Mouse (Mus musculus) hindbrain, embryonic 15.5 days (tissue): Measurements from ENCODE around the gene Atp2c1. TPM values are rescaled to one million over a fixed set of nuclear protein-coding genes. Genes with fewer than 3 reads are reported as not detected.

Source experiments
- ATAC-seq: fragments of 200-750 bp; cut with Nextera tagmentation; 2 replicates; pipeline ENCODE4 v1.8.0; 2017; ENCODE audit warnings: low read depth, moderate number of reproducible peaks, moderate TSS enrichment; ENCODE audit not compliant: low FRiP score
- H3K27ac ChIP-seq: fragments of 300-500 bp; sonication (generic); replicated peaks from 2 replicates; pipeline ENCODE4 v1.5.1; 2015; ENCODE audit warnings: mild to moderate bottlenecking, inconsistent platforms
- H3K27me3 ChIP-seq: fragments of 300-500 bp; sonication (generic); 2 replicates; pipeline ENCODE4 v1.6.1; 2015; ENCODE audit warnings: control low read depth, inconsistent platforms
- H3K36me3 ChIP-seq: fragments of 300-500 bp; sonication (generic); 2 replicates; pipeline ENCODE4 v1.6.1; 2015; ENCODE audit warnings: control low read depth, inconsistent platforms
- H3K4me1 ChIP-seq: fragments of 300-500 bp; sonication (generic); replicated peaks from 2 replicates; pipeline ENCODE4 v1.6.1; 2015; ENCODE audit warnings: control low read depth, inconsistent platforms
- H3K4me2 ChIP-seq: fragments of 300-500 bp; sonication (generic); 2 replicates; pipeline ENCODE4 v1.6.1; 2015; ENCODE audit warnings: moderate library complexity, mild to moderate bottlenecking, inconsistent platforms
- H3K4me3 ChIP-seq: fragments of 300-500 bp; sonication (generic); 2 replicates; pipeline ENCODE4 v1.5.1; 2015; ENCODE audit warnings: mild to moderate bottlenecking, inconsistent platforms
- H3K9ac ChIP-seq: fragments of 300-500 bp; sonication (generic); 2 replicates; pipeline ENCODE4 v1.6.1; 2015; ENCODE audit warnings: inconsistent platforms
- H3K9me3 ChIP-seq: fragments of 300-500 bp; sonication (generic); 2 replicates; pipeline ENCODE4 v1.6.1; 2016; ENCODE audit warnings: control low read depth, inconsistent platforms
- WGBS: fragments of 180-500 bp; shearing (Covaris S2); methylation state at CpG from one replicate; pipeline ENCODE4 v1.1.7; 2015; 5-methylcytosine and 5-hydroxymethylcytosine counted together
- polyA plus RNA-seq: library from polyadenylated mRNA; unstranded; fragments of >200 nt; fragmentation: Nextera tagmentation; extraction: Ambion mirVana; gene quantifications from 2 replicates; pipeline ENCODE4 v1.2.1, GENCODE M21; 2015

Atp2c1 gene
- polyA plus RNA-seq, 1 experiment from 2014 or later = 98.8 TPM

DNA sequence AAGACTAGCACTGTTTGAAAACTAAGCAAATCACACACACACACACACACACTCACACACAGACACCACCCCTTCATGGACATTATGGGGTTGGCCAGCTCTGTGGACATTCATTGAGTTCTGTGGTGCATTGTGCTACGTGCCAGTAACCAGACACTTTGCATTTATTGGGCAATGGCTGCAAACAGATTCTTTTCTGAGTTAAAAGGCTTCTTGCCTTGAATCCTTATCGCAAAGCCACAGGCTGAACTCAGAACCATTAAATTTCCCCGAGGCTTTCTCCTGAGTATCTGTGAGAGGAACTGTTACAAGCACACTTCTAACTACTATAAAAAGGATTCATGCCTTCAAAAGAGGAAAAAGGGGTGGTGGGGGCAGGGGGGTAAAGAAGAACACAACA, 5.1 kb downstream of the Atp2c1 start:
- Histone ChIP-seq H3K27me3 (no peaks in the 10 kb centered on the region), H3K4me3 (no peak overlapping the region), H3K36me3 (no peaks in the 10 kb centered on the region), H3K4me1 (peaks cover 29% of the 10 kb centered on the region), H3K9ac (no peak overlapping the region), H3K27ac (no peak overlapping the region), H3K9me3 (no peaks in the 10 kb centered on the region), H3K4me2 (no peak overlapping the region)
- 43% methylated on average over 3 of the region's 3 CpGs for WGBS
- no peak for ATAC-seq

DNA sequence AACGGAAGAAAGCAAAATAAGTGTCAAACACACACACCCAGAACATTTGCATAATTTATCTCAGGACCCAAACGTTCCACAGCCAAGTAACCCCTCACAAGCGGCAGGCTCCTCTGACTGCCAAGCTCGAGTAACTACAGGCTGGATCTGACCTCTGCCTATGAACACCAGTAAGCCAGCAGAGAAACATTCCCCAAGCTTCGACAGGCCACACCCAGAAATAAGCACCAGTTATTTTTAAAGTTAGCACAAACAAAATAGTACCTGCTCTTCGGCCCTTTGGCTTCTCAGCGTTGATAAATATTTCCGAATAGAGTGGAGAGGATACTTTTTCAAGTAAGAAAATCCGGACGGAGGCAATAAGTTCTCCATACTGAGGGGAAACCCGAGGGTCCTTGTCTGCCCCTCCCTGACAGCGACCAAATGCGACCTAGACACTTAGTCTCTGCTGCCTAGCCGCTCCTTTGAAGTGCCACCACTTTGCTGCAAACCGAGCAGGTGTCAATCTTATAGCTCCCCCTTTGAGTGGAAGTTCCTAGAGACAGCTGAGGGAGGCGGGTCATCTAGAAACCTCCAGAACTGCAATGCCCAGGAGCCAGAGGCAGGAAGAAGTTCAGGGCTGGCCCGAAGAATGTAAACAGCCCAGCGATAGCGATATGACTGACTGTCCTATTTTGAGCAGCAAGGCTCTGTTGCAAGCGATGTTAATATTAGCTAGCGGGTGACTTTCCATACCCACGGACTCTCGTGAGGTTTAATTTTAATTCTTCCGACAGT, 6.2 kb downstream of the Atp2c1 start:
- H3K9me3 ChIP-seq = no peaks in the 10 kb centered on the region
- no peak overlapping the region for H3K27ac ChIP-seq
- H3K36me3 ChIP-seq = no peaks in the 10 kb centered on the region
- no peak overlapping the region for H3K9ac ChIP-seq
- no peak for ATAC-seq
- WGBS = 58% methylated on average over 24 of the region's 24 CpGs
- H3K4me3 ChIP-seq = no peak overlapping the region
- H3K4me1 ChIP-seq = peaks cover 29% of the 10 kb centered on the region
- no peak overlapping the region for H3K4me2 ChIP-seq
- no peaks in the 10 kb centered on the region for H3K27me3 ChIP-seq

DNA sequence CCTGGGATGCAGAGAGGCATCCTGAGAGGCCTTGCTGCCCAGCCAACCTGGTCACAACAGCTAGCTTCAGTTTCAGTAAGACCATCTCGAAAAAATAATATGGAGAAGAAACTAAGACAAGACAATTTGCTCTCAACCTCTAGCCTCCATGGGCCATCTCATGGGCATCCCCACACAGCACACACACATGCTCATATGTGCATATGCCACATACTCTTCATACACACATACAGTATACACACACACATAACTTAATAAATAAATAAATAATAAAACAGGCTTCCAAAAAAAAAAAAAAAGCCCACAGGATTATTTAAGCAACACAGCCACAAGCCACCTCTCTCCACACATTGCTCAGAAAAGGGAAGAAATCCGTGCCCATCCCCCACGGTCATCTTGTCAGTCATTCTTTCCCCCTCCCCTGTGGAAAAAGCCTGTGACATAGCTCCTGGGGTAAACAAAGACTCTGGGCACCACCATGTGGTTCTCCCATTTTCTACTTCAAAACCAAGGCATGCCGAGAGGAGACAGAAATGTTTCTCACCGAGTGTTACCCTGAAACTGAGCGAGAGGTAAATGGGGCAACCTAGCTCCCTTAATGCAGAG, 7.7 kb downstream of the Atp2c1 start:
- Histone ChIP-seq H3K27ac (no peak overlapping the region), H3K27me3 (no peaks in the 10 kb centered on the region), H3K4me2 (no peak overlapping the region), H3K4me1 (peaks cover 22% of the 10 kb centered on the region), H3K9ac (no peak overlapping the region), H3K4me3 (no peak overlapping the region), H3K36me3 (no peaks in the 10 kb centered on the region), H3K9me3 (no peaks in the 10 kb centered on the region)
- ATAC-seq = no peak
- WGBS = 39% methylated on average over 6 of the region's 6 CpGs

DNA sequence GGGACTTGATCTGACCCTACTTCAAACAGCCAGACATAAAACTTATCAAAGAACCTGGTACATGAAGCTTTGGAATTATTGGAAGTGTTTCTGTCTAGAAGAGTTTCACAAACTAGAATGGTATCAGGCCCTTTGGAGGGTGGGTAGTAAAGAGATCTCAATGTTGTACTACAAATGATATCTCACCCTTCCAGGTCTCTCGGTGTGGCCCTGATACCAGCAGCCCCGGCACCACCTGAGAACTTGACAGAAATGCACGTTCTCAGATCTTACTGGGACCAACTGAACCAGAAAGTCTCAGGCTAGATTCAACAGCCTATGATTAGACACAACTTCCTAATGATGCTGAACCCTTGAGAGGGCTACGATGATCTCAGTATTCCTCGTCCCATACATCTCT, 23.4 kb downstream of the Atp2c1 start:
- no peaks in the 10 kb centered on the region for H3K27me3 ChIP-seq
- WGBS = 92% methylated on average over 5 of the region's 5 CpGs
- no peaks in the 10 kb centered on the region for H3K4me1 ChIP-seq
- H3K9ac ChIP-seq = no peak overlapping the region
- no peak overlapping the region for H3K4me2 ChIP-seq
- no peak for ATAC-seq
- H3K36me3 ChIP-seq = no peaks in the 10 kb centered on the region
- H3K27ac ChIP-seq = no peak overlapping the region
- no peak overlapping the region for H3K4me3 ChIP-seq
- no peaks in the 10 kb centered on the region for H3K9me3 ChIP-seq

DNA sequence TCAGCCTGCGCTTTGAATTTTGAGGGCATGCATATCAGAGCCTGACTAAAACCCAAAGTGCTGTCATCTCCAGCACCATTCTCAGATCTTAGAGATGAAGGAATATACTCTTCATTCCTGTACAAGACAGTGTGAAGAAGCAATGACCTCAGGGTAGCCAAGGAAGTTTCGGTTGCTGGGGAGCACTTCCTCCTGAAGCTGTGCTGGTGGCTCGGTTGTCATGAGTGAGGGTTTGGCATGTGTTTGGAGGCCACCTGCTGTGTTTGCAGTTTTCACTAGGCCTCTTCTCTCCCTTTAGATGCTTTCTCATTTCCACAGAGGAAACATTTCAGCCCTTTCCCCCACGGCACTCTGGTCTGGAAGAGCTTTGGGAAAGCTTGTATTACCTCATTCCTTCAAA, 24.7 kb downstream of the Atp2c1 start:
- no peak overlapping the region for H3K27ac ChIP-seq
- 36% methylated on average over 4 of the region's 4 CpGs for WGBS
- no peaks in the 10 kb centered on the region for H3K4me1 ChIP-seq
- no peaks in the 10 kb centered on the region for H3K9me3 ChIP-seq
- ATAC-seq = no peak
- H3K9ac ChIP-seq = no peak overlapping the region
- H3K36me3 ChIP-seq = no peaks in the 10 kb centered on the region
- H3K4me2 ChIP-seq = no peak overlapping the region
- H3K27me3 ChIP-seq = no peaks in the 10 kb centered on the region
- H3K4me3 ChIP-seq = no peak overlapping the region

DNA sequence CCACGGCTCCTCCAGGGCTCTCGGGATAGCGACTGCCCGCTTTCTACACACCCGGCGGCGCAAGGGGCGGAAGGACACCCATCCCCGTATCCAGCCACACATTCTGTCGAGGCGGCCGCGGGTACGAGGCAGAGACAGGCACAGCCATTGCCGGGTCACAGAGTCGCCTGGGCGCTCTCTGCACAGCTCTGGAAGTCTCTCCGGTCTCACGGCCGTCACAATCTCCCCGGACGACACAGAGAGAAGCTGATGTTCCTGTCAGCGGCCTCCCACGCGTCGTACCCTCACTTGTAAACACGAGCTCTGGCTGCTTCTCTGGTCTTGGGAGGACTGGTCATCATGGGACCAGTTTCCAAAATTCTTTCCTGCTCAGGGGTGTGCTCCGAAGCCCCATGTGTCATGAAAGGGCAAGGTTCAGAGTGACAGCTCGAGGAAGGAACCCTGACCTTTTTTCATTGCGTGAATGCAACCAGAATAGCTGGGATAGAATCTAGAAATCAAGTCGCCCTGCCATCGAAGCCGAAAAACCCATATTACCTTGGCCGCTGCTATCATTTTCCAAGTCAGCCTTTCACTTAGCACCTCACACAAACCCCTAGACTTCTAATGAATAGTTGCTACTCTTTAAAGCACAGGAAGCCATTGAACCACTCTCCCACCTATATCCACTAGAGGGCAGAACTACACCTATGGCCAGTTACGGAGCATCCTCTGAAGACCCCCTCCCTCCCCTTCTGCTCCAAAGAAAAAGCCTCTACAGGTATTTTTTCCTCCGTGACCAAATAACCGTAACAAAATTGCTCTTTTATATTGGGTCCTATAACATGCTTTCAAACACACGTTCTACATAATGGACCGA, 31.6 kb downstream of the Atp2c1 start:
- H3K9ac ChIP-seq = peak overlapping the region; percentile 97
- H3K4me2 ChIP-seq = peak overlapping the region; percentile 97
- no peaks in the 10 kb centered on the region for H3K9me3 ChIP-seq
- under 1% methylated on average over 39 of the region's 39 CpGs for WGBS
- peak overlapping the region; percentile 97 for H3K4me3 ChIP-seq
- peak overlapping the region; percentile 97 for H3K27ac ChIP-seq
- no peaks in the 10 kb centered on the region for H3K36me3 ChIP-seq
- peak; percentile 73; the same call in 1 of the 2 replicates for ATAC-seq
- no peaks in the 10 kb centered on the region for H3K27me3 ChIP-seq
- peaks cover 32% of the 10 kb centered on the region for H3K4me1 ChIP-seq

DNA sequence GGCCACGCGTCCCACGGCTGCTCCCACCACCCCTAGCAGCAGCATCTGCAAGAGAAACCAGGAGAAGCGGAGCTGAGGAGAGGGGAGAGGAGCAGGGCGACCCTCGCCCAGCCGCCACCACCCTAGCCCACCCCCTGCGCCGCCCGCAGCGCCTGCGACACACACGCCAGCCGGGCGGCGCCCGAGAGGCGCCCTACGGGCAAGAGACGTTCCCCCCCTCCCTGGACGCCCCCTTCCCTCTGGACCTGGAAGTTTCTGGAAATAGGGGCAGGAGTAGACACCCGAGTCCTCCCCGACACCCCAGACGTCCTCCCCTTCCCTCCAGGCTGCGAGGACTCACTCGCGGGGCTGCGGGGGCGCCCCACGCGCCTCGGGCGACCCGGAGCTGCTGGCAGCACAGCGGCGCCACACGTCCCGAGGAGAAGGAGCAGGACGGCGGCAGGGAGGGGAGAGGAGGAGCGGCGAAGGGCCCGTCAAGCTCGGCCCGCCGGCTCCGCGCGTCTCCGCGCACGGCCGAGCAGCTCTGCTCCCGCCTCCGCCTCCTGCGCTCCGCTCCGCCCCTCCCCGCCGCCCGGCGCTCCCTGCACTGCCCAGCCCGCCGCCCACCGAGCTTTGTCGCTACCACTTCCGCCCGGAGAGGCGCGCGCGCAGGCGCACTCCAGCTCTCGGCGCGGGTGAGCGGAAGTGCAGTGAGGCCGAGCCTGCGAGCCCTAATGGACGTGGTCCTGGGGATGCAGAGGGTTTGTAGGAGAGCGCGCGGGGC, 32.4 kb downstream of the Atp2c1 start:
- H3K4me3 ChIP-seq = peak overlapping the region; percentile 97
- H3K27ac ChIP-seq = peak overlapping the region; percentile 97
- WGBS = 0% methylated on average over 47 of the region's 83 CpGs
- no peaks in the 10 kb centered on the region for H3K27me3 ChIP-seq
- no peaks in the 10 kb centered on the region for H3K36me3 ChIP-seq
- H3K9me3 ChIP-seq = no peaks in the 10 kb centered on the region
- ATAC-seq = peak; percentile 99
- peak overlapping the region; percentile 97 for H3K9ac ChIP-seq
- peak overlapping the region; percentile 97 for H3K4me2 ChIP-seq
- H3K4me1 ChIP-seq = peaks cover 32% of the 10 kb centered on the region

DNA sequence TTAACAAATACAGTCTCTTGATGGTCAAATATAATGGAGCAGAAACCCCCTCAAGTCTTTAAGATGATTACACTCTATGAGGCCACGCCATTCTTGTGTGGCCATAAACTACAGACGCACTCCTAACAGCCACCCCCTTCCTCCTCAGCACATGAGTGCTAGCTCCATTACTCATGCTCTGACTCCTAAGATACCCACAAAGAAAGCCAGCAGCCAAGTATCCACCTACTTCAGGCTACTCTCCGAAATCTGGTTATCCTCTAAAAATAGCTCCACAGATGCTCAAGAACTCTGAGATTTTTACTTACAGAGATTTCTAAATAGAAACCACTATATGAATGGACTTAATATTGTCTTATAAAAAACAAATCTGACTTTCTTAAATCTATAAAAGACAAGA, 34.4 kb downstream of the Atp2c1 start:
- Histone ChIP-seq H3K4me2 (peak overlapping the region; percentile 97), H3K36me3 (no peaks in the 10 kb centered on the region), H3K9me3 (no peaks in the 10 kb centered on the region), H3K4me3 (peak overlapping the region; percentile 97; the same call in 1 of the 2 replicates), H3K27me3 (no peaks in the 10 kb centered on the region), H3K27ac (no peak overlapping the region), H3K9ac (no peak overlapping the region), H3K4me1 (peaks cover 39% of the 10 kb centered on the region)
- no peak for ATAC-seq
- 68% methylated on average over 3 of the region's 3 CpGs for WGBS

DNA sequence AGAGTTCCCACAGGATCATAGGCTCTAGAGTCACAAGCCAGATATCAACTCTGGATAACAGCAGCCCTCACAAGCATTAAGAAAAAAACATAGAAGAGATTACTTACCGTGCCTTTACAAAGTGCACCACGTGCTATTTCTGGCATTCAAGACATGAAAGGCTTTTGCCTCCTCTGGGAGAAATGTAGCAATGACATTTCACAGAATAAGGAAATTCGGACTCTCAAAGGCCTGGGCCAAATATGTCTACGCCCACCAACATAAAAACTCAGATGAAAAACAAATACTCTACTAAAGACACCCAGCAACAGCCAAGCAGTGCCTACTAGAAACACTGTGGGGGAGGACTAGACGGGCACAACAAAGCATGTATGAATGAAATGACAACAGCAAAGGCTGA, 38.8 kb downstream of the Atp2c1 start:
- no peaks in the 10 kb centered on the region for H3K9me3 ChIP-seq
- no peak overlapping the region for H3K27ac ChIP-seq
- no peaks in the 10 kb centered on the region for H3K36me3 ChIP-seq
- no peak for ATAC-seq
- no peak overlapping the region for H3K4me2 ChIP-seq
- WGBS = 79% methylated on average over 5 of the region's 5 CpGs
- H3K4me1 ChIP-seq = peaks cover 46% of the 10 kb centered on the region
- H3K9ac ChIP-seq = no peak overlapping the region
- H3K4me3 ChIP-seq = no peak overlapping the region
- H3K27me3 ChIP-seq = no peaks in the 10 kb centered on the region

DNA sequence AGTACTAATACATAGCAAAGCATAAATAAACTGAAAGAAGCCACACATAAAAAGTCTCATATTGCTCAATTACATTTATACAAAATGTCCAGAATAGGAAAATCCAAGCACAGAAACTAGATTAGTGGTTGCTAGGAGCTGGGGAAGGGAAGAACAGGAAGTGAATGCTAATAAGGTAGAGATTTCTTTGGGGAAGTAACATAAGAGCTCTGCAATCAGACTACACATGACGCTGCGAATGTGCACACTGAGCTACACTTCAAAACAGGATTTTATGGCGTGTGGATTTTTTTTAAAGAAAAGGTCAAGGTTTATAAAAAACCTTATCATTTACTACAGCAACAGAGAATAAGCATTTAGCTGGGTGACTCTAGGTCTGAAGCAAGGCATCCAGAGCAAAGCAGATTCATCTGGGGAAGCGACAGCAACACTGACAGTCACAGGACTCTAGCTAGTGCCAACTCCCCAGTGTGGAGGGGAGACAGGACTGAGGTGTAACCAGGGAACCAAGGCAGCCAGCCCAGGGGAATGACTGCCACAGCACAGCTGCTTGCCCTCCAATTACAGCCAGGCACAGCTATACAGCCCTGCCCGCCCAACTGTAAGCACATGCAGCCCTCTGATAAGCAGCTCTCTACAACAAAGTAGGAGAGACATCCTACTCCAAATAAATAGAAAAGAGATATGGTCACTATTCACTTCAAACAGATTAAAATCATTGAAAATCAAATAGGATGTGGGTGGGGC, 42.6 kb downstream of the Atp2c1 start:
- Histone ChIP-seq H3K4me1 (peaks cover 41% of the 10 kb centered on the region), H3K27ac (peak overlapping the region; percentile 22), H3K9me3 (no peaks in the 10 kb centered on the region), H3K9ac (no peak overlapping the region), H3K4me2 (no peak overlapping the region; the same call in 1 of the 2 replicates), H3K27me3 (no peaks in the 10 kb centered on the region), H3K4me3 (no peak overlapping the region), H3K36me3 (no peaks in the 10 kb centered on the region)
- 63% methylated on average over 5 of the region's 5 CpGs for WGBS
- ATAC-seq = peak; percentile 81

DNA sequence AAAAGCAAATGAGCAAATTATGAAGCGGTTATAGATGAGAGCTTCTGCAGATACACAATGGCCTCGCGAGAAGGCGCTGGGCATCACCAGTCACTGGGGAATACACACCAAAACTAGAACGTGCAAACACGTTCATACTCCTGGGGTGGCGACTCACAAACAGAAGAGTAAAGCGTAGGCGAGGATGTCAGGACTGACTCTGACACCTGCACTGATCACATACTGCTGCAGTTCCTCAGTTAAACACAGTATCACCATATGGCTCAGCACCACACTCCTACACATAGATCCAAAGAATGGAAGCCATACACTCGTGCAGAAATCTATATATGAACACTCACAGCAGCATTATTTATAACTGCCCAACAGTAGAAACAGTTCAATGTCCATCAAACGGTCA, 43.2 kb downstream of the Atp2c1 start:
- H3K9me3 ChIP-seq = no peaks in the 10 kb centered on the region
- 0 out of 2 replicates have a peak overlapping the region, but pooled peaks have one; percentile 22 for H3K27ac ChIP-seq
- ATAC-seq = no peak
- H3K4me2 ChIP-seq = no peak overlapping the region
- no peak overlapping the region for H3K4me3 ChIP-seq
- WGBS = 84% methylated on average over 11 of the region's 11 CpGs
- no peaks in the 10 kb centered on the region for H3K36me3 ChIP-seq
- peaks cover 37% of the 10 kb centered on the region for H3K4me1 ChIP-seq
- no peaks in the 10 kb centered on the region for H3K27me3 ChIP-seq
- no peak overlapping the region for H3K9ac ChIP-seq
